Mouse (Mus musculus): ENCODE measurements around the gene Stxbp4.

DNA sequence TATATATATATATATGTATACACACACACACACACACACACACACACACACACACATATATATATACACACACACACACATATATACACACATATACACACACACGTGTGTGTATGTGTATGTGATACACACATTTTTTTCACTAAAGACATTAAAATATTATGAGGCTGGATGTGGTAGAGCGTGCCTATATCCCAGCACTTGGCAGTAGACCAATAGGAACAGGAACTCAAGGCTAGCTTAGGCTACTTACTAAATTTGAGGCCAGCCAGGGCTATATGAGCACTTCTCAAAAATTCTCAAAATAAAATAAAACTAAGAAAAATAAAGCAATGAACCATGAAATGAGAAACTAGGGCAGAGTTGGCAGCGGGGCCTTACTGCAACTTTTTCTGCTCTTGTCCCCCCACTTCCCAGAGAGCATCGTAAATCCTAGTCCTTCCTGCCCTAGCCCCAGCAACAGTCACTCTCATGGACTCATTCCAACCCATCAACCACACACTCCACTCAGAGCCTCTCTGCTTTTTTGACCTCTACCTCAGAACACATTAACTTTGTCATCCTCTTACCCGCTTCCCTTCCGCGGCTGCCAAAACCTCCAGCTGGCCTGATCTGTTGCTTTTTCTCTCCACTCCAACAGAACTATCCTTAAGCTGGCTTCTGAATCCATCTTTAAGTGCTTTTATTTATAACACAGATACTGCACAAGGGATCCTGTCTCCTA is 60.7 kb downstream of the Stxbp4 start:
- TF ChIP-seq CTCF (IDR thresholded peaks at IDR 0.05; ENCODE audit: control insufficient read depth, insufficient read depth, low read length) (no peak), POLR2A (IDR thresholded peaks at IDR 0.05; ENCODE audit: borderline replicate concordance, control insufficient read depth, low read depth, low read length) (no peak)
